Mouse (Mus musculus) brown adipose tissue, adult 24 weeks (tissue): ENCODE measurements around the gene Pdgfd. TPM values are rescaled to one million over a fixed set of nuclear protein-coding genes. Genes with fewer than 3 reads are reported as not detected.
"Not testable (repeated sequence)": the region's sequence is repeated elsewhere in the genome, so short reads cannot be mapped to it uniquely, and the experiment has no call there.

Experiments
- H3K27ac ChIP-seq: fragments of 200-500 bp; replicated peaks from 2 replicates; pipeline ENCODE4 v1.5.1; 2012; ENCODE audit warnings: low read depth, mild to moderate bottlenecking, low read length
- H3K4me1 ChIP-seq: fragments of 200-500 bp; 2 replicates; pipeline ENCODE4 v1.6.1; 2012; ENCODE audit warnings: low read length, mixed read lengths; ENCODE audit not compliant: control insufficient read depth, insufficient read depth, insufficient read length
- H3K4me3 ChIP-seq: fragments of 200-500 bp; 2 replicates; pipeline ENCODE4 v1.5.1; 2012; ENCODE audit warnings: low read depth, mild to moderate bottlenecking, low read length, moderate library complexity; ENCODE audit not compliant: insufficient read depth
- polyA plus RNA-seq: library from polyadenylated mRNA; stranded (reverse); fragments of >200 nt; gene quantifications from 2 replicates; pipeline ENCODE4 v1.2.4, GENCODE M21; 2012; ENCODE audit not compliant: missing spikeins, insufficient read depth, insufficient read length

Gene Pdgfd
- polyA plus RNA-seq = 29.9 and 32.4 TPM in 2 replicates

- Histone ChIP-seq H3K27ac (peak within 1 kb of the TSS; percentile 93), H3K4me3 (peak within 1 kb of the TSS; percentile 64)
Observed at GRCm38 (mm10) chr9:6168391-6169037, at the start of gene Pdgfd. Pdgfd (plus strand) TSS chr9:6168584.

GRCm38 (mm10) chr9:6169038-6169431, 651 bp downstream of the Pdgfd start:
- Histone ChIP-seq H3K4me1 (peaks cover 10% of the 10 kb centered on the region; the same call in 1 of the 2 replicates), H3K27ac (peak overlapping the region; percentile 93), H3K4me3 (peak overlapping the region; percentile 64)

More at GRCm38 (mm10) chr9:6168391-6169037, at the start of gene Pdgfd:
- peaks cover 10% of the 10 kb centered on the region; the same call in 1 of the 2 replicates for H3K4me1 ChIP-seq

DNA sequence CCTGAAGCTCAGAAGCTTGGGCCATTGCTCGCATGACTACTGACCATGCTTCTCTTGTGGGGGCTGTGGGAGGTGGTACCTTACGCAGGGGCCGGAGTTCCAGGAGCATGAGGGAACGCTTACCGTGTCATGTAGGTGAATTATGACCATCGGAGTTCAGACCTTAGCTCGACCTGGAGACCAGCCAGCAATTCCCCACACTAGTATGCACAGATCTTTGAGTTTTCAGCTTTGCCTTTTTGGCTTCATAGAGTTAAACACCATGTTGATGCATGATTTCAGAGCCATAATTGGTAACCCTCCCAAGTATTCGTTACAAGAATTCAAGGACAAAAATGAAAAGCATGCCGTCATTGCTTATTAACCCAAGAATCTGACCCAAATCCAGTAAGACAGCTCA, 2.6 kb downstream of the Pdgfd start:
- Histone ChIP-seq H3K4me3 (peak overlapping the region; percentile 21; the same call in 1 of the 2 replicates), H3K27ac (peak overlapping the region; percentile 0; the same call in 1 of the 2 replicates), H3K4me1 (peaks cover 12% of the 10 kb centered on the region; the same call in 1 of the 2 replicates)

GRCm38 (mm10) chr9:6173276-6173675, 4.9 kb downstream of the Pdgfd start:
- peaks cover 12% of the 10 kb centered on the region; the same call in 1 of the 2 replicates for H3K4me1 ChIP-seq
- no peak overlapping the region for H3K27ac ChIP-seq
- no peak overlapping the region for H3K4me3 ChIP-seq

GRCm38 (mm10) chr9:6175731-6176130, 7.3 kb downstream of the Pdgfd start:
- H3K27ac ChIP-seq = no peak overlapping the region
- H3K4me1 ChIP-seq = peaks cover 10% of the 10 kb centered on the region
- no peak overlapping the region for H3K4me3 ChIP-seq

DNA sequence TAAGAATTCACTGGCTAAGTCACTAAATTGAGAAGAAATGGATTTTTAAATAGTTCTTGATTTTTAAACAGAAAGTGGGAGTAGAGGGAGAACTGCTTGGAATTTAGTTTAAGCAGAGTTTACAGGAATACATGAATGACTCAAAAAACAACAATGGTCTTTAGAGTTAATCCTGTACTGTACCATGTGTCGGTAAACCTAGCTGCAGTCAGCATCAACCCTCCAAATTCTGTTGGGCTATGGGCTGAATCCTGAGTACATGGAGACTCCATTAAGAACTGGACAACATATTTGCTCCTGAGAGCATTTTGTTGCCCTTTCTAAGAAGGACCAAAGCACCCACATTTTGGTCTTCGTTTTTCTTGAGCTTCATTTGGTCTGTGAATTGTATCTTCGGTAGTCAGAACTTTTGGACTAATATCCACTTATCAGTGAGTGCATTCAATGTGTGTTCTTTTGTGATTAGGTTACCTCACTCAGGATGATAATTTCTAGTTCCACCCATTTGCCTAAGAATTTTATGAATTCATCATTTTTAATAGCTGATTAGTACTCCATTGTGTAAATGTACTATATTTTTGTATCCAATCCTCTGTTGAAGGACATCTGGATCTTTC, 14.0 kb downstream of the Pdgfd start:
- Histone ChIP-seq H3K27ac (no peak overlapping the region), H3K4me3 (no peak overlapping the region), H3K4me1 (no peaks in the 10 kb centered on the region; the same call in 1 of the 2 replicates)

DNA sequence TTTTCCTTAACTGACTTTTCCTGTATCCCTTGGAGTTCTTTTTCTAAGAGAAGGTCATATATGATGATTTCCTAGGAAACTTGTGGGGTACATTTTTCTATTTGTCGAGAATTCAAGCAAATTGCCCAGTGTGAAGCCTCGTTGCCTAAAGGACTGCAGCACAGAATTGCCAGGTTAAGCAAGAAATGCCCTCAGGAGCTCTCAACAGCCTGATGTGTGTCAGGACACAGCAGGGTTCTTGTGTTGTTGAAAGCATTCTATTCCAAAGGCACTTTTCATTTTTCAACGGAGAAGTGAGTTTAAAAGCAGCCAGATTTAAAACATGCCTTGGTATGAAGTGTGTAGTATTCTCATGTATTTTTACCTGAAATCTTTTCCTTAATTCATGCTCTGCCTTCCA, 19.6 kb downstream of the Pdgfd start:
- Histone ChIP-seq H3K27ac (no peak overlapping the region; the same call in 1 of the 2 replicates), H3K4me3 (no peak overlapping the region), H3K4me1 (peaks cover 3% of the 10 kb centered on the region; the same call in 1 of the 2 replicates)

GRCm38 (mm10) chr9:6193352-6193751, 25.0 kb downstream of the Pdgfd start:
- no peak overlapping the region for H3K27ac ChIP-seq

DNA sequence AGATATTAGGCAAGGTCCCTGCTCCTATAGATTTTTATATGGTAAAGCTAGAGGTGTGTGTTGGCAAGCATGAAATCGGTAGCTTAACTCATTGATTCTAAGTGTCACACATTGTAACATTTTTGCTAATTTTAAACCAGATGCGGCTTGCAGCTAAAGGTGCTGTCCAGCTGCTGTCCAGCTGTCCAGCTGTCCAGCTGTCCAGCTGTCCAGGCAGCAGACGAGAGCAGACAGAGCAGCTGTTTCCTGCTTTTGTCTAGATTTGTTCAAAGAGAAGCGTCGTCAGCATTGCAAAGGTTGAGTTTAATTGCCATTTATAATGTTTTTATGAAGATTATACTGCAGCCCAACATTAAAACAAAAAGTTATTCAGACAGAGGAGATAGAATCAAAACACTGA, 44.5 kb downstream of the Pdgfd start:
- Histone ChIP-seq H3K27ac (no peak overlapping the region), H3K4me1 (no peaks in the 10 kb centered on the region; the same call in none of the 2 replicates), H3K4me3 (no peak overlapping the region)

More at GRCm38 (mm10) chr9:6193352-6193751, 25.0 kb downstream of the Pdgfd start:
- H3K4me1 ChIP-seq = peaks cover 3% of the 10 kb centered on the region; the same call in 1 of the 2 replicates
- no peak overlapping the region for H3K4me3 ChIP-seq

GRCm38 (mm10) chr9:6217505-6217904, 49.1 kb downstream of the Pdgfd start:
- Histone ChIP-seq H3K27ac (no peak overlapping the region), H3K4me1 (no peaks in the 10 kb centered on the region; the same call in 1 of the 2 replicates), H3K4me3 (no peak overlapping the region)

DNA sequence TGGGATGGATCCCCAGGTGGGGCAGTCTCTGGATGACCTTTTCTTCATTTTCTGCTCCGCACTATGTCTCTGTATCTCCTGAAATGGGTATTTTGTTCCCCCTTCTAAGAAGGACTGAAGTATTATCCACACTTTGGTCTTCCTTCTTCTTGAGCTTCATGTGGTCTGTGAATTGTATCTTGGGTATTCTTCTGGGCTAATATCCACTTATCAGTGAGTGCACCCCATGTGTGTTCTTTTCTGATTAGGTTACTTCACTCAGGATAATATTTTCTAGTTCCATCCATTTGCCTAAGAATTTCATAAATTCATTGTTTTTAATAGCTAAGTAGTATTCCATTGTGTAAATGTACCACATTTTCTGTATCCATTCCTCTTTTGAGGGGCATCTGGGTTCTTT, 67.6 kb downstream of the Pdgfd start:
- H3K4me3 ChIP-seq = not testable (repeated sequence)

GRCm38 (mm10) chr9:6250320-6250719, 81.9 kb downstream of the Pdgfd start:
- Histone ChIP-seq H3K4me3 (no peak overlapping the region), H3K27ac (no peak overlapping the region), H3K4me1 (peaks cover 2% of the 10 kb centered on the region; the same call in 1 of the 2 replicates)

More for the DNA sequence above, 67.6 kb downstream of the Pdgfd start:
- H3K27ac ChIP-seq, H3K4me1 ChIP-seq: not testable (repeated sequence)

- Histone ChIP-seq H3K27ac (no peak overlapping the region), H3K4me1 (peaks cover 2% of the 10 kb centered on the region; the same call in 1 of the 2 replicates), H3K4me3 (no peak overlapping the region)
Observed at GRCm38 (mm10) chr9:6251990-6252389, 83.6 kb downstream of the Pdgfd start.

DNA sequence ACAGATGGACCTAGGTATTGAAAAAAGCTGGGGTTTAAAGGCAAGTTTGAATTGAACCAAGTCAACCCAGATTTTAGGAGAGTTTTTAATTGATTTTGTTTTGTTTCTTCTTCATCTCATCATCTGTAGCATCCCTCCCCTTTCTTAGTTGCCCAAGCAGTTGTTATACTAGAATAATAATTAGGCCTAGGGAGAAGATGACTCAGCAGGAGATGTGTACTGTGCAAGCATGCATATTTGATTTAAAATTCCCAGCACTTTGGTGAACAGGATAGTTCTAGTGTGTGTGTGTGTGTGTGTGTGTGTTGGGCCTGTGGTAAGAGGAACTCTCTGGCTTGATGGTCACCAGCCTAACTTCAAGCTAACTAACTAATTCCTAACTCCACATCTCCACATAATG, 88.7 kb downstream of the Pdgfd start:
- no peaks in the 10 kb centered on the region for H3K4me1 ChIP-seq
- no peak overlapping the region for H3K4me3 ChIP-seq
- no peak overlapping the region for H3K27ac ChIP-seq

DNA sequence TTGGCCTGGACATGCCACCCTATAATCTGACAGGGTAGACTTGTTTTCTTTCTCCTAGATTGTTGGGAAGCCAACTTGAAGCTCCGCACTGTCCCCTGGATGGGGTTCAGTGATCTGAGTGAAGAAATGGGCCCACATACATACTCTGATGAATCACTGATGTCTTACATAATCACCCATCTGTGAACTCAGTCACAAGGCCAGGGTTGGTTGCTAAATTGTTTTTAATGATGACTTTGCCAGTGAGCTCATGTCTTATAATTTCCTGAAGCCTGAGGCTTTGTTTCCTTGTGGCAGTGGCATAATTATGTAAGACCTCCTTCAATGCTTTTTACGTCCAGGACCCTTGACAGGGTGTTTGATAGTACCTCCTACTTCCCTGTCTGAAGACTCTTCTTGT, 96.4 kb downstream of the Pdgfd start:
- no peak overlapping the region for H3K4me3 ChIP-seq
- peaks cover 2% of the 10 kb centered on the region; the same call in 1 of the 2 replicates for H3K4me1 ChIP-seq
- no peak overlapping the region for H3K27ac ChIP-seq
